Mouse (Mus musculus): Measurements from ENCODE around the gene Cep44. TPM values are rescaled to one million over a fixed set of nuclear protein-coding genes. Genes with fewer than 3 reads are reported as not detected.

Cep44 gene
- polyA plus RNA-seq, 1 experiment from 2014 or later: 25.9 TPM

Small RNA genes within 50 kb of the gene (microRNA-seq; reads per million reads assigned to microRNA genes)
- gene Gm25992: not detected

Other genes with a start within 250 kb of the Cep44 start
- gene Fbxo8, start within 50 bp of the Cep44 start, polyA plus RNA-seq (2015; fragmentation: Nextera tagmentation; extraction: Ambion mirVana): 39.5 and 42.7 TPM in 2 replicates

All from neural tube, embryonic 13.5 days (tissue).